Mouse (Mus musculus) ES-E14 (cell line): Measurements from ENCODE around the gene Ugt1a1. TPM values are rescaled to one million over a fixed set of nuclear protein-coding genes. Genes with fewer than 3 reads are reported as not detected.

Source experiments
- DNase-seq: peaks from one replicate; pipeline ENCODE4 v3.0.0-alpha.2; 2013; ENCODE audit warnings: low read depth, low spot score
- H3K27ac ChIP-seq: 2 replicates; pipeline ENCODE4 v1.5.1; 2012; ENCODE audit warnings: low read depth, mild to moderate bottlenecking, low read length, moderate library complexity, mixed read lengths; ENCODE audit not compliant: poor library complexity, insufficient read depth, severe bottlenecking
- H3K36me3 ChIP-seq: 2 replicates; pipeline ENCODE4 v1.6.1; 2012; ENCODE audit warnings: mild to moderate bottlenecking, low read length, moderate library complexity, mixed read lengths; ENCODE audit not compliant: control insufficient read depth, poor library complexity, insufficient read depth, severe bottlenecking
- H3K4me1 ChIP-seq, 2 experiments: fragments of 150-350 bp in 1 of 2; sonication (generic) in 1 of 2; 2 replicates each; pipeline ENCODE4 v1.6.1; 2012; ENCODE audit warnings: low read length in 2 of 2, mild to moderate bottlenecking in 1 of 2, mixed read lengths in 1 of 2; ENCODE audit not compliant: control insufficient read depth in 2 of 2, insufficient read depth in 2 of 2, poor library complexity in 1 of 2
- H3K4me3 ChIP-seq, 2 experiments: fragments of 150-350 bp in 1 of 2; sonication (generic) in 1 of 2; 2 replicates each; pipeline ENCODE4 v1.5.1; 2012; ENCODE audit warnings: low read length in 2 of 2, low read depth in 1 of 2, mild to moderate bottlenecking in 1 of 2, mixed read lengths in 1 of 2; ENCODE audit not compliant: insufficient read depth in 1 of 2, poor library complexity in 1 of 2, severe bottlenecking in 1 of 2
- H3K9ac ChIP-seq: 2 replicates; pipeline ENCODE4 v1.6.1; 2012; ENCODE audit warnings: low read depth, mild to moderate bottlenecking, low read length, mixed read lengths; ENCODE audit not compliant: poor library complexity, insufficient read depth, severe bottlenecking
- H3K9me3 ChIP-seq: fragments of 150-350 bp; sonication (generic); 2 replicates; pipeline ENCODE4 v1.6.1; 2012; ENCODE audit warnings: low read depth, mild to moderate bottlenecking, low read length; ENCODE audit not compliant: control insufficient read depth, insufficient read depth
- CHD2 ChIP-seq: IDR thresholded peaks from 2 replicates; pipeline ENCODE4 v1.6.1; 2014; ENCODE audit warnings: mild to moderate bottlenecking, low read depth, low read length, inconsistent platforms
- HCFC1 ChIP-seq: IDR thresholded peaks from 2 replicates; pipeline ENCODE4 v1.6.1; 2012; ENCODE audit warnings: low read length, inconsistent platforms, borderline replicate concordance; ENCODE audit not compliant: insufficient read depth
- MAFK ChIP-seq: IDR thresholded peaks from 2 replicates; pipeline ENCODE4 v1.6.1; 2014; ENCODE audit warnings: mild to moderate bottlenecking, low read depth, low read length, inconsistent platforms; ENCODE audit not compliant: insufficient read depth
- ZC3H11A ChIP-seq: IDR thresholded peaks from 2 replicates; pipeline ENCODE4 v1.6.1; 2012; ENCODE audit warnings: low read depth, mild to moderate bottlenecking, inconsistent platforms, low read length, borderline replicate concordance
- ZNF384 ChIP-seq: IDR thresholded peaks from 2 replicates; pipeline ENCODE4 v1.6.1; 2012; ENCODE audit warnings: low read depth, low read length, inconsistent platforms
- in situ Hi-C, 2 experiments: fragments of 600-800 bp; cut with MboI; formaldehyde crosslinking; loops; one replicate each; pipeline ENCODE4 v1.15.1; 2025; ENCODE audit warnings: low sequenced_read_pairs in 2 of 2, inconsistent platforms in 1 of 2; ENCODE audit not compliant: unreplicated experiment in 2 of 2
- total RNA-seq: library from RNA; depleted of rRNA; stranded (reverse); fragments of 300-350 nt; gene quantifications from 2 replicates; pipeline ENCODE4 v1.2.3, GENCODE M21; 2012

The Ugt1a1 gene
- total RNA-seq, 1 experiment: not detected

- H3K4me3 ChIP-seq: no peak overlapping the region
These were observed 35.9 kb downstream of the Ugt1a1 start for GRCm38 (mm10) chr1:88247660-88248059.

GRCm38 (mm10) chr1:88248658-88249057 lies 36.9 kb downstream of the Ugt1a1 start:
- H3K9me3 ChIP-seq: no peaks in the 10 kb centered on the region

More at GRCm38 (mm10) chr1:88247660-88248059, 35.9 kb downstream of the Ugt1a1 start:
- Histone ChIP-seq H3K36me3 (no peaks in the 10 kb centered on the region), H3K9me3 (no peaks in the 10 kb centered on the region), H3K27ac (no peak overlapping the region), H3K4me1 (no peaks in the 10 kb centered on the region), H3K9ac (no peak overlapping the region)
- in situ Hi-C loops: no loop called here
- TF ChIP-seq ZNF384 (no peak), ZC3H11A (no peak)
- DNase-seq: no peak

DNA sequence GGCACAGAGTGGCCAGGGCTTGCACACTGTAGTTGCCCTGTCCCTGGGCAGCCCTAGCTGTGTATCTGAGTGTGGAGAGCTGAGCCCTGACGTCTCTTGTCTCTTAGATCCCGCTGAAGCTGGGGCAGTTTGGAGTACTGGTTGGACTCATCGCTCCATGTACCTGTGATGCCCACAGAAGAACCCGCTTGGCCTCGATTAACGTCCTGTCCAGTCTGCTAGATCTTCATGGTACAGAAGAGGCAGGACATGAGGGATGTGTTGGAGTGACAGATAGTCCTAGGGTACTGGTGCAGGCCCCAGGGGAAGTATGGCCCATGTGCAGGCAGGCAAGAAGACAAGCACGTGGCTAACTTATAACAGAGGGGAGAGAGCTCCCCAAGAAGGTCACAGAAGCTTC lies 37.8 kb downstream of the Ugt1a1 start:
- in situ Hi-C loops: no loop called here
- Histone ChIP-seq H3K4me3 (no peak overlapping the region), H3K4me1 (no peaks in the 10 kb centered on the region), H3K36me3 (no peaks in the 10 kb centered on the region), H3K9me3 (no peaks in the 10 kb centered on the region), H3K27ac (no peak overlapping the region), H3K9ac (no peak overlapping the region)
- TF ChIP-seq ZC3H11A (no peak), CHD2 (no peak), MAFK (no peak), HCFC1 (no peak), ZNF384 (no peak)
- no peak for DNase-seq

More at GRCm38 (mm10) chr1:88248658-88249057, 36.9 kb downstream of the Ugt1a1 start:
- H3K27ac ChIP-seq: no peak overlapping the region
- H3K9ac ChIP-seq: no peak overlapping the region
- in situ Hi-C loops: no loop called here
- TF ChIP-seq ZC3H11A: no peak
- no peak for TF ChIP-seq MAFK
- TF ChIP-seq CHD2: no peak
- TF ChIP-seq HCFC1: no peak
- no peak for TF ChIP-seq ZNF384
- no peak for DNase-seq
- no peaks in the 10 kb centered on the region for H3K36me3 ChIP-seq
- H3K4me3 ChIP-seq: no peak overlapping the region
- H3K4me1 ChIP-seq: no peaks in the 10 kb centered on the region

DNA sequence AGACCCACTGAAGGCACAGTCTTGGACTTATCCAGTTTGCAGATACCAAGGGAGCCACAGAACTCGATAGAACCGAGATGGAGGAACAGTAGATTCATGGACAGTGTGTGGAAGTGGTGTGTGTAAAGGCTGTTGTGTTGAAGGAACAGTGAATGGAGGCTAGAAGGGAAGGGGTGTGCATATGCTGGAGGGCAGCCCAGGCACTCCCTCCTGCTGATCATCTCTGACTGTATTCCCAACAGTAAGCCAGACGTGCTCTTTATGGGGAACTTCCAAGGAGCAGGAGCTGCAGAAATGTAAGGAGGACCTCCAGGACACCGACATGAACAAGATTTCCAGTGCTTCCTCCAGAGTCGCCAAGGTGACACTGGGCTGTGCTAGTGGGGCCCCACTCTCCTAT lies 38.3 kb downstream of the Ugt1a1 start:
- DNase-seq: no peak
- no peaks in the 10 kb centered on the region for H3K4me1 ChIP-seq
- no peaks in the 10 kb centered on the region for H3K36me3 ChIP-seq
- no peaks in the 10 kb centered on the region for H3K9me3 ChIP-seq
- TF ChIP-seq HCFC1 (no peak), CHD2 (no peak), ZNF384 (no peak), ZC3H11A (no peak), MAFK (no peak)
- H3K27ac ChIP-seq: no peak overlapping the region
- no peak overlapping the region for H3K4me3 ChIP-seq
- in situ Hi-C loops: no loop called here
- no peak overlapping the region for H3K9ac ChIP-seq

DNA sequence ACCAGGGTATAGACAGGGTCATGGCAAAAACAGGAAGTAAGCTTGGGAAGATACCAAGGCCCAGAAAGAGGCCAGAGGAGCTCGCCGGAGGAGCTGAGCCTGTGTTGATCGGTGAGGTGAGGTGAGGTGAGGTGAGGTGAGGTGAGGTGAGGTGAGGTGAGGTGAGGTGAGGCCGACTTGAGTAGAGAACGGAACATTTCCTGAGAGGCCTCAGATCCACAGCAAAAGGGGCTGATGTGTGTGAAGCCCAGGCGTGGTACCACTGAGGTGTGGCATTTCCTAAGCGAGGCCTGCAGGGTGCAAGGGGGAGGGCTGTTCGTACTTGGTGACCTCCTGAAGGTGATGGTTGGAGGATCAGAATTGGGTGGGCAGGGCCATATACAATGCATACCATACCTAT lies 41.3 kb downstream of the Ugt1a1 start:
- H3K9ac ChIP-seq: no peak overlapping the region
- TF ChIP-seq ZC3H11A: no peak
- TF ChIP-seq HCFC1: no peak
- TF ChIP-seq MAFK: no peak
- no peak for TF ChIP-seq CHD2
- TF ChIP-seq ZNF384: no peak
- in situ Hi-C loops: no loop called here
- H3K27ac ChIP-seq: no peak overlapping the region; the same call in 1 of the 2 replicates
- no peak for DNase-seq
- H3K36me3 ChIP-seq: no peaks in the 10 kb centered on the region
- no peaks in the 10 kb centered on the region for H3K4me1 ChIP-seq
- H3K9me3 ChIP-seq: no peaks in the 10 kb centered on the region
- H3K4me3 ChIP-seq: no peak overlapping the region
